Mouse (Mus musculus): ENCODE results near the gene Apol7b. TPM values are rescaled to one million over a fixed set of nuclear protein-coding genes. Genes with fewer than 3 reads are reported as not detected.
A peak's percentile ranks its signal among the peaks of the same experiment; 100 is the strongest.
"Not testable (repeated sequence)": the region's sequence is repeated elsewhere in the genome, so short reads cannot be mapped to it uniquely, and the experiment has no call there.

The Apol7b gene
- not detected in 2 replicates for polyA plus RNA-seq (2014; fragmentation: Nextera tagmentation; extraction: Ambion mirVana)

DNA sequence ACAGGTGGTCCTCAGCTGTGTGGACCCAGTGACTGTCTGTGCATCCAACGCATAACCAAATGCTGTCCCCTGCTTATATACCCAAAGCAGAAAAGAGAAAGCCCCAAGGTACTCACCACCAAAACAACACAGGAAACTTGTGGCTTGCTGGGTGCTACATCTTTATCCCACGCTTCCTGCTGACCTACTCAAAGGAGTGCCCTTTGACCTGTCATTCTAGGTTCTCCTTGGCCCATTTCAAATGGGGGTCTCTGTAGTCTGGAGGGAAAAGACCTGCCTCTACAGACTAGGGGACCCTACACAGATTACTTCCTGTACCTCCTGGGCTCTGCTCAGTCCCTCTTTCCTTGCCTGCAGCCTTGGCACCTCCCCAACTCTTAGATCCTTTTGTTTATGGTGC is at the start of gene Apol7b:
TSS of gene Apol7b (minus strand) at position 101 of the 400 bp plus-strand sequence.
- not testable (repeated sequence) for H3K9ac ChIP-seq (ENCODE audit: low read depth, low read length); ATAC-seq (ENCODE audit: low read depth); H3K36me3 ChIP-seq (ENCODE audit: control insufficient read depth, insufficient read depth, low read length); H3K9me3 ChIP-seq (ENCODE audit: control insufficient read depth, low read length); H3K4me1 ChIP-seq (ENCODE audit: control insufficient read depth, insufficient read depth, low read length); H3K27ac ChIP-seq (replicated peaks; ENCODE audit: low read depth, low read length); H3K4me3 ChIP-seq (ENCODE audit: low read depth, low read length); DNase-seq (ENCODE audit: low spot score); H3K4me2 ChIP-seq (ENCODE audit: low read depth, low read length); H3K27me3 ChIP-seq (replicated peaks; ENCODE audit: control insufficient read depth, insufficient read depth, low read length)
- 78% methylated on average over 2 of the region's 2 CpGs for WGBS

DNA sequence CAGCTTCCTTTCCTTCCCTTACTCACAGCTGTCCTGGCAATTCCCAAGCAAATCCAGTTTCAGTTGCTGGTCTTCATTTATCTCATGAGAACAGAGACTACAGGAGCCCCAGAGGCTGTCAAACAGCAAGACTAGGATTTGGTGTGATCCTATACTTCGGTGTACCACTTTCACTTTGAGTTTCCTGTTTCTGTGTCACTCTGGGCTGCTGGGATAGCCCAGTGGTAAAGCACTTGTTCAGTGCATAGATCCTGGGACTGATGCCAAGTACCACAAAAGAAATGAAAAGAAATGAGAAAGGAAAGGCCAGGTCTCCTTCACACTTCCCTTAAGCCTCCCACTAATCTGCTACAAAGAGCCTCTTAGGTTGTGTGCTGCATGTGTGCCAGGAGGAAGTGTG is 47.4 kb upstream of the Apol7b start:
- WGBS: 57% methylated on average over 1 of the region's 1 CpGs
- not testable (repeated sequence) for H3K4me3 ChIP-seq (ENCODE audit: low read depth, low read length); H3K9ac ChIP-seq (ENCODE audit: low read depth, low read length); H3K36me3 ChIP-seq (ENCODE audit: control insufficient read depth, insufficient read depth, low read length); H3K9me3 ChIP-seq (ENCODE audit: control insufficient read depth, low read length); H3K27me3 ChIP-seq (replicated peaks; ENCODE audit: control insufficient read depth, insufficient read depth, low read length); H3K4me1 ChIP-seq (ENCODE audit: control insufficient read depth, insufficient read depth, low read length); H3K4me2 ChIP-seq (ENCODE audit: low read depth, low read length); H3K27ac ChIP-seq (replicated peaks; ENCODE audit: low read depth, low read length); DNase-seq (ENCODE audit: low spot score)
- ATAC-seq (ENCODE audit: low read depth): peak; percentile 47; the same call in 1 of the 2 replicates

DNA sequence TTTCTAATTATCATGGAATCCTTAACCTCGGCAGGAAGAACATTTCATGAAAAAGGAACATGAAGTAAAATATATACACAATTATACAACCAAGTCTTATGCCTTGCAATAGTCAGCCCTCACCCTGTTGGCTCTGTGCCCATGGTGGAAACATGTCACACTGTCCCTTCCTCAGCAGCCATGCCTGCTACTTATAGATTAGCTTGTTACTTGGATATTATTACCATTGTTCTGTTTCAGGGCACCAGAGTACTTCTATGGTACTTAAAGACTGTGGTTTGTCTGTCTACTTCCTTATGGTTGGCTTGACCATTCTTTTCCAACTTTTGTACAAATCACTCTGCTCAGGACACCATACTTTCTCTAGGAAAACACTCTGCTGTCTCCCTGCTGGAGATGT is 45.9 kb upstream of the Apol7b start:
- not testable (repeated sequence) for H3K4me3 ChIP-seq (ENCODE audit: low read depth, low read length); H3K9me3 ChIP-seq (ENCODE audit: control insufficient read depth, low read length); H3K4me2 ChIP-seq (ENCODE audit: low read depth, low read length); DNase-seq (ENCODE audit: low spot score); H3K27me3 ChIP-seq (replicated peaks; ENCODE audit: control insufficient read depth, insufficient read depth, low read length); H3K9ac ChIP-seq (ENCODE audit: low read depth, low read length); H3K4me1 ChIP-seq (ENCODE audit: control insufficient read depth, insufficient read depth, low read length); H3K27ac ChIP-seq (replicated peaks; ENCODE audit: low read depth, low read length); H3K36me3 ChIP-seq (ENCODE audit: control insufficient read depth, insufficient read depth, low read length); ATAC-seq (ENCODE audit: low read depth)
- no CpG with 5 or more reads among the region's 1 CpGs for WGBS

DNA sequence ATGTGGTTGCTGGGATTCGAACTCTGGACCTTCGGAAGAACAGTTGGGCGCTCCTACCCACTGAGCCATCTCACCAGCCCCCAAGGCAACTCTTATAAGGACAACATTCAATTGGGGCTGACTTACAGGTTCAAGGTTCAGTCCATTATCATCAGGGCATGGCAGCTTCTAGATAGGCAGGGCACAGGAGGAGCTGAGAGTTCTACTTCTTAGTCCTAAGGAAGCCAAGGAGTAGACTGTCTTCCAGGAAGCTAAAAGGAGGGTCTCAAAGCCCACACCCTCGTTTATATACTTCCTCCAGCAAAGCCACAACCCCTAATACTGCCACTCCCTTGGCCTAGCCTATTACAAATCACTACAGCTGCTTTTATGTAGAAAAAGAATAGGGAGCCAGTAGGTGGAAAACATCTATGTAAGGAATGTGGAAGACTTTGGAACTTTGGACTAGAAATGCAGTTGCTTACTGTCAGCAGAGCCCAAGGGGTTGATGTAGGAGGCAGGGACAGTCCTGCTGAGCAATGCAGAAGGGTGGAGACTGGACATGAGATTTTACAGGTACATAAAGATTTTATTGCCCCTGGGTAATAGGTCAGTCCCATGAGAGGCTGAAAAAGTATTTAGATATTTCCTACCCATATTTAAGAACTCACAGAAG is 35.0 kb upstream of the Apol7b start:
- no peak overlapping the region for H3K9ac ChIP-seq (ENCODE audit: low read depth, low read length)
- 68% methylated on average over 4 of the region's 4 CpGs for WGBS
- ATAC-seq (ENCODE audit: low read depth): no peak

DNA sequence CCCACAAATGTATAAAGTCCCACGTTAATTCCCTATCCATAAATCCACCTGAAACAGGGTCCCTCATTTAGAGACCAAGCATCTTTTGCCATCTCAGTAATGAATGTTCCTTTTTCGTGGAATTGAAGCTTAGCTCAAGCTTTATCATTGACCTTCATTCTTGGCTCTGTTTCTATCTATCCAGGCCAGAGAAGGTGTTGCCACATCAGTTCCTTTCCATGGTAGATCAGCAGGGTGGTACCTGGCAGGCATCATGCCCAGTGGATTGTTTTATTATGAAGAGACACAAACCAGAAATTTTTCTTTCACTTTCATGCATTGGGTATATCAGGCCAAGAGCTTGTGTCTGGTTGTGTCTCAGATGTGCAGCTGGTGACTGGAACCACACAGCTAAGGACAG is 29.4 kb upstream of the Apol7b start, which contains the start of gene Apol10a:
TSS of gene Apol10a (plus strand) at position 355 of the 400 bp plus-strand sequence.
- H3K4me2 ChIP-seq (ENCODE audit: low read depth, low read length); H3K36me3 ChIP-seq (ENCODE audit: control insufficient read depth, insufficient read depth, low read length); H3K9ac ChIP-seq (ENCODE audit: low read depth, low read length); H3K4me3 ChIP-seq (ENCODE audit: low read depth, low read length); H3K4me1 ChIP-seq (ENCODE audit: control insufficient read depth, insufficient read depth, low read length); H3K27me3 ChIP-seq (replicated peaks; ENCODE audit: control insufficient read depth, insufficient read depth, low read length); DNase-seq (ENCODE audit: low spot score); H3K9me3 ChIP-seq (ENCODE audit: control insufficient read depth, low read length); ATAC-seq (ENCODE audit: low read depth); H3K27ac ChIP-seq (replicated peaks; ENCODE audit: low read depth, low read length): not testable (repeated sequence)
- WGBS: 76% methylated on average over 2 of the region's 2 CpGs

More for the DNA sequence above, 35.0 kb upstream of the Apol7b start:
- H3K27ac ChIP-seq (replicated peaks; ENCODE audit: low read depth, low read length): no peak overlapping the region
- DNase-seq (ENCODE audit: low spot score): no peak
- H3K4me3 ChIP-seq (ENCODE audit: low read depth, low read length): no peak overlapping the region
- H3K4me1 ChIP-seq (ENCODE audit: control insufficient read depth, insufficient read depth, low read length): no peaks in the 10 kb centered on the region
- no peak overlapping the region for H3K4me2 ChIP-seq (ENCODE audit: low read depth, low read length)
- no peaks in the 10 kb centered on the region for H3K27me3 ChIP-seq (replicated peaks; ENCODE audit: control insufficient read depth, insufficient read depth, low read length)
- no peaks in the 10 kb centered on the region for H3K36me3 ChIP-seq (ENCODE audit: control insufficient read depth, insufficient read depth, low read length)
- no peaks in the 10 kb centered on the region for H3K9me3 ChIP-seq (ENCODE audit: control insufficient read depth, low read length)

DNA sequence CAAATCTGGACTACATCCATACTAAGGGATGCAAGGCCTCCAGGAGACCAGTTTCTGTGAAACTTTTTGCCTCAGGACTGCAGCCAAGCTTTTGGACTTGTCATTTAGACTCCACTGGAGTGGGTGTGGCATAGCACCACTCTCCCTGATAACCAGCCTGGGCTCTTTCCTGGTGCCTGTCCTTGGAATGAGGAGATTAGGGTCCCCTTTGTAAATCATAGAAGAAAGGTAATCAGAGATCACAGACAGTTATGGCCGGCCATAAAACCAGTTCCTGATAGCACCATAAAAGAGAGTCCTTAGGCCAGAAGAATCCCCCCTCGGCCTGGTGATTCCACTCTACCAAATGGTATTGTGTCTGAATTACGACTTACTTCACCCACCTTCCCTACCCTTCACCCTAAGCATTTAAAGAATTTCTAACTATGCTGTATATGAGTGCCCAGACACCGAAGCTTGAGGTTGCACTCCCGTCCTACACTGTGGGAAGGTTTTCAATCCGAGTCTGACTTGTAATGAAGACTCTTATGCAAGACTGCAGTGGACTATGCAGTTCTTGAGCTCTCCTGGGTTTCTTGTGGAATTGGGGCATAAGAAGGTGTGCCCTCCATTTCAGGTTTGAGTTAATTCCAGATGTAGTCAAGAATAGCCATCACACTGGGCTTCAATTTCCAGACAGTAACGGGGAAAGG is 27.6 kb upstream of the Apol7b start:
- not testable (repeated sequence) for H3K9me3 ChIP-seq (ENCODE audit: control insufficient read depth, low read length); H3K36me3 ChIP-seq (ENCODE audit: control insufficient read depth, insufficient read depth, low read length); H3K4me1 ChIP-seq (ENCODE audit: control insufficient read depth, insufficient read depth, low read length); H3K4me3 ChIP-seq (ENCODE audit: low read depth, low read length); H3K9ac ChIP-seq (ENCODE audit: low read depth, low read length); H3K27me3 ChIP-seq (replicated peaks; ENCODE audit: control insufficient read depth, insufficient read depth, low read length); DNase-seq (ENCODE audit: low spot score); H3K27ac ChIP-seq (replicated peaks; ENCODE audit: low read depth, low read length); H3K4me2 ChIP-seq (ENCODE audit: low read depth, low read length); ATAC-seq (ENCODE audit: low read depth)
- 83% methylated on average over 7 of the region's 7 CpGs for WGBS

DNA sequence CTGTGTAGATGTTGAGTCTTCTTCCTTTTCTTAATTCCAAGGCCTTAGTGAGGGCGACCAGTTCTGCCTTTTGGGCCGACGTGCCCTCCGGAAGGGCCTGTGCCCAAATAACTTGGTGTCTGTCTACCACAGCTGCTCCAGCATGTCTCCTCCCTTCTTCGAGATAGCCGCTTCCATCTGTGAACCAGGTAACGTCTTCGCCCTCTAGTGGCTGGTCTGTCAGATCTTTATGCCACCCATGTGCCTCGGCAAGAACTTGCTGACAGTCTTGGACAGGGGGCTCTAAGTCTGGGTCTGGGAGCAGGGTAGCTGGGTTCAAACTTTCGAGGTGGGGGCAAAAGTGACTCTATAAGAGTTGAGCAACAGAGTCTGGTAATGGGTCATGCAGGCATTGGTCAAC is 2.6 kb upstream of the Apol7b start:
- WGBS: 52% methylated on average over 10 of the region's 10 CpGs
- H3K27ac ChIP-seq (replicated peaks; ENCODE audit: low read depth, low read length); H3K27me3 ChIP-seq (replicated peaks; ENCODE audit: control insufficient read depth, insufficient read depth, low read length); H3K4me2 ChIP-seq (ENCODE audit: low read depth, low read length); ATAC-seq (ENCODE audit: low read depth); H3K4me1 ChIP-seq (ENCODE audit: control insufficient read depth, insufficient read depth, low read length); H3K9me3 ChIP-seq (ENCODE audit: control insufficient read depth, low read length); H3K36me3 ChIP-seq (ENCODE audit: control insufficient read depth, insufficient read depth, low read length); H3K4me3 ChIP-seq (ENCODE audit: low read depth, low read length); H3K9ac ChIP-seq (ENCODE audit: low read depth, low read length): not testable (repeated sequence)
- peak; percentile 0 for DNase-seq (ENCODE audit: low spot score)

DNA sequence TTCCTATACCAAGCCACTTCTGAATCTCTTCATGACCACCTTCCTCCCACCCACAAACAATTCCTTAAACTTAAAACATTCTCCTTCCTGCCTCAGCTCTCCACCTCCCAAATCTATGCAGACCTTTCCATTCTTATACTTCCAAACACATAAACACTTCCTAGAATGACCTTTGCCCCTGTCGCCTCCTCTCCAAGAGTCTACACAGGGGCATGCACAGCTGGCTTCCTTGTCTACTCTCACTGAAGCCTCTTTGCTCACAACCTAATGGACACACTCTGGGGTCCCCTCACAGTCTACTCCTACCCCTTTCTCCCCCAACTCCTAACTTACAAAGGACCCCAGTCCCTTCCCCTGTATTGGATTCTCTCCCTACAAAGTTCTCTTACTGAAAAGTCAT is 1.6 kb downstream of the Apol7b start:
- not testable (repeated sequence) for H3K9ac ChIP-seq (ENCODE audit: low read depth, low read length); H3K9me3 ChIP-seq (ENCODE audit: control insufficient read depth, low read length); H3K4me2 ChIP-seq (ENCODE audit: low read depth, low read length); ATAC-seq (ENCODE audit: low read depth); H3K27me3 ChIP-seq (replicated peaks; ENCODE audit: control insufficient read depth, insufficient read depth, low read length); H3K4me1 ChIP-seq (ENCODE audit: control insufficient read depth, insufficient read depth, low read length); DNase-seq (ENCODE audit: low spot score); H3K27ac ChIP-seq (replicated peaks; ENCODE audit: low read depth, low read length); H3K4me3 ChIP-seq (ENCODE audit: low read depth, low read length); H3K36me3 ChIP-seq (ENCODE audit: control insufficient read depth, insufficient read depth, low read length)
- WGBS: 43% methylated on average over 1 of the region's 1 CpGs

DNA sequence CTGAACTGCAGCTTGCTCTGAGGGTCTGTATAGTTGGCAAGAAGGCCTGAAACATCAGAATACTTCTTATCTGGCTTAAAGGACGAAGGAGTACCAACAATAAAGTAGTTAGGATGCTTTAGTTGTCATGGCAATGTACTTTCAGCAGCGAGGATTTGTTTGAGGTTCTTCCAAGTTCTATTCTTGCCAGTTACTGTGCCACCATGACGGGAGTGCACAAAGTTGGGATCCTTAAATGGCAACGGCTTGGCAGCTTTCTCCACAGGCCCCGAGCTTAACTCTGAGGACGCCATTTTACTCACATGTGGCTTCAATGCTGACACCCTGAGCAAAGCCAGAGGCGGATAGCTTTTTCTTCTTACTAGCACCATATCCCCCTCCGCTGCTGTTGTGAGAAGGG is 2.5 kb downstream of the Apol7b start:
- H3K36me3 ChIP-seq (ENCODE audit: control insufficient read depth, insufficient read depth, low read length); H3K9ac ChIP-seq (ENCODE audit: low read depth, low read length); H3K27ac ChIP-seq (replicated peaks; ENCODE audit: low read depth, low read length); H3K4me2 ChIP-seq (ENCODE audit: low read depth, low read length); H3K27me3 ChIP-seq (replicated peaks; ENCODE audit: control insufficient read depth, insufficient read depth, low read length); H3K9me3 ChIP-seq (ENCODE audit: control insufficient read depth, low read length); H3K4me3 ChIP-seq (ENCODE audit: low read depth, low read length); ATAC-seq (ENCODE audit: low read depth); H3K4me1 ChIP-seq (ENCODE audit: control insufficient read depth, insufficient read depth, low read length): not testable (repeated sequence)
- peak; percentile 0 for DNase-seq (ENCODE audit: low spot score)
- WGBS: 80% methylated on average over 8 of the region's 8 CpGs

Data from embryonic facial prominence, embryonic 14.5 days (tissue).